25 mouse cellular contexts compared by ENCODE assay signal in genomic region chr7:96270684-96271083, GRCm38 (mm10).
DNase-seq lines count a peak whose midpoint lies in the region; ATAC-seq lines count a peak whose summit lies in the region.
"Had no signal": no experiment of that assay in that cellular context is flagged by ENCODE, and none has a peak within 500 bp of the region (broad histone marks: within the 10 kb centered on the region; RNA-seq: fewer than 3 reads in every experiment).

No protein-coding gene starts in this region.

- no peak overlapping the region for H3K4me3 ChIP-seq in midbrain, embryonic 11.5 days (ENCODE audit: low read depth, low read length)
- H3K4me3 ChIP-seq in midbrain, embryonic 15.5 days = no peak overlapping the region
- no peak overlapping the region for H3K4me3 ChIP-seq in forebrain, embryonic 11.5 days (ENCODE audit: low read depth, low read length)
- no peak overlapping the region for H3K4me3 ChIP-seq in forebrain, embryonic 14.5 days (ENCODE audit: low read depth, low read length)
- H3K4me3 ChIP-seq in intestine, embryonic 16.5 days (ENCODE audit: low read length) = no peak overlapping the region
- H3K4me3 ChIP-seq: erythroblast, embryonic 14.5 days; intestine, embryonic 15.5 days; limb, embryonic 12.5 days; liver, embryonic 15.5 days; neural tube, embryonic 15.5 days had no signal

- no peak overlapping the region for H3K4me2 ChIP-seq in midbrain, embryonic 11.5 days
- no peak overlapping the region for H3K4me2 ChIP-seq in midbrain, embryonic 15.5 days
- H3K4me2 ChIP-seq in forebrain, embryonic 11.5 days (ENCODE audit: low read depth, low read length, severe bottlenecking) = no peak overlapping the region
- no peak overlapping the region for H3K4me2 ChIP-seq in forebrain, embryonic 14.5 days (ENCODE audit: low read length)
- no peak overlapping the region for H3K4me2 ChIP-seq in intestine, embryonic 16.5 days (ENCODE audit: low read depth, low read length)
- H3K4me2 ChIP-seq: intestine, embryonic 15.5 days; limb, embryonic 12.5 days; liver, embryonic 15.5 days; lung, embryonic 14.5 days; neural tube, embryonic 15.5 days had no signal

- 18% methylated on average over 4 of the region's 4 CpGs for WGBS in midbrain, embryonic 11.5 days
- WGBS in midbrain, embryonic 15.5 days = 17% methylated on average over 4 of the region's 4 CpGs
- 14% methylated on average over 4 of the region's 4 CpGs for WGBS in forebrain, embryonic 11.5 days
- 4% methylated on average over 4 of the region's 4 CpGs for WGBS in forebrain, embryonic 14.5 days
- 62% methylated on average over 4 of the region's 4 CpGs for WGBS in intestine, embryonic 16.5 days

- H3K36me3 ChIP-seq in midbrain, embryonic 11.5 days (ENCODE audit: control insufficient read depth, insufficient read depth, low read length) = no peaks in the 10 kb centered on the region
- no peaks in the 10 kb centered on the region for H3K36me3 ChIP-seq in midbrain, embryonic 15.5 days (replicated peaks)
- no peaks in the 10 kb centered on the region for H3K36me3 ChIP-seq in forebrain, embryonic 11.5 days (ENCODE audit: control insufficient read depth, insufficient read depth, low read length)
- H3K36me3 ChIP-seq in forebrain, embryonic 14.5 days (ENCODE audit: control insufficient read depth, insufficient read depth, low read length) = no peaks in the 10 kb centered on the region
- H3K36me3 ChIP-seq in intestine, embryonic 16.5 days (ENCODE audit: control insufficient read depth, insufficient read depth, low read length) = no peaks in the 10 kb centered on the region
- H3K36me3 ChIP-seq: intestine, embryonic 15.5 days; limb, embryonic 12.5 days; liver, embryonic 15.5 days; neural tube, embryonic 15.5 days had no signal

- peak; percentile 72 for ATAC-seq in midbrain, embryonic 11.5 days (ENCODE audit: low FRiP score)
- ATAC-seq in midbrain, embryonic 15.5 days (replicated peaks) = no peak
- peak; percentile 82 for ATAC-seq in forebrain, embryonic 11.5 days (replicated peaks; ENCODE audit: low FRiP score)
- peak; percentile 65 for ATAC-seq in forebrain, embryonic 14.5 days
- ATAC-seq in intestine, embryonic 16.5 days = no peak
- ATAC-seq: activated CD4-positive, CD25-positive, alpha-beta regulatory T cell, adult 4 months; hindbrain, embryonic 16.5 days; intestine, embryonic 15.5 days had no signal

- H3K4me1 ChIP-seq in midbrain, embryonic 11.5 days (ENCODE audit: control insufficient read depth, insufficient read depth, low read length) = 0 out of 2 replicates have a peak, but pooled peaks cover 2% of the 10 kb centered on the region
- H3K4me1 ChIP-seq in midbrain, embryonic 15.5 days = no peaks in the 10 kb centered on the region
- peaks cover 3% of the 10 kb centered on the region for H3K4me1 ChIP-seq in forebrain, embryonic 11.5 days (replicated peaks; ENCODE audit: control insufficient read depth, insufficient read depth, low read length)
- H3K4me1 ChIP-seq in forebrain, embryonic 14.5 days (ENCODE audit: control insufficient read depth, insufficient read depth, low read length) = peaks cover 41% of the 10 kb centered on the region
- H3K4me1 ChIP-seq in intestine, embryonic 16.5 days (ENCODE audit: control insufficient read depth, insufficient read depth, low read length) = peaks cover 5% of the 10 kb centered on the region; the same call in 1 of the 2 replicates
- H3K4me1 ChIP-seq: liver, embryonic 15.5 days had no signal

- no peaks in the 10 kb centered on the region; the same call in 1 of the 2 replicates for H3K27me3 ChIP-seq in midbrain, embryonic 11.5 days (ENCODE audit: control insufficient read depth, insufficient read depth, low read length)
- H3K27me3 ChIP-seq in midbrain, embryonic 15.5 days (replicated peaks) = no peaks in the 10 kb centered on the region
- no peaks in the 10 kb centered on the region for H3K27me3 ChIP-seq in forebrain, embryonic 11.5 days (ENCODE audit: control insufficient read depth, insufficient read depth, low read length)
- no peaks in the 10 kb centered on the region for H3K27me3 ChIP-seq in forebrain, embryonic 14.5 days (replicated peaks; ENCODE audit: control insufficient read depth, insufficient read depth, low read length)
- H3K27me3 ChIP-seq in intestine, embryonic 16.5 days (replicated peaks; ENCODE audit: control insufficient read depth, insufficient read depth, low read length) = no peaks in the 10 kb centered on the region
- H3K27me3 ChIP-seq: intestine, embryonic 15.5 days; limb, embryonic 12.5 days; liver, embryonic 15.5 days; neural tube, embryonic 15.5 days had no signal

- H3K9me3 ChIP-seq in midbrain, embryonic 11.5 days (ENCODE audit: control insufficient read depth, low read length) = no peaks in the 10 kb centered on the region; the same call in 1 of the 2 replicates
- no peaks in the 10 kb centered on the region for H3K9me3 ChIP-seq in midbrain, embryonic 15.5 days
- H3K9me3 ChIP-seq in forebrain, embryonic 11.5 days (ENCODE audit: control insufficient read depth, low read length) = no peaks in the 10 kb centered on the region
- H3K9me3 ChIP-seq in forebrain, embryonic 14.5 days (replicated peaks; ENCODE audit: control insufficient read depth, low read length) = no peaks in the 10 kb centered on the region
- H3K9me3 ChIP-seq in intestine, embryonic 16.5 days (ENCODE audit: control insufficient read depth, low read length) = no peaks in the 10 kb centered on the region
- H3K9me3 ChIP-seq: intestine, embryonic 15.5 days; limb, embryonic 12.5 days; liver, embryonic 15.5 days; neural tube, embryonic 15.5 days had no signal

- peak; percentile 89 for DNase-seq in midbrain, embryonic 11.5 days (ENCODE audit: low spot score, missing footprints)
- DNase-seq in forebrain, embryonic 11.5 days (ENCODE audit: low spot score) = peak; percentile 57
- peak; percentile 82 for DNase-seq in forebrain, embryonic 14.5 days (ENCODE audit: low spot score)
- DNase-seq in retina, embryonic 14.5 days (ENCODE audit: low spot score) = peak; percentile 56
- no peak for DNase-seq in urinary bladder, adult 2 months (ENCODE audit: low spot score)
- no peak for DNase-seq in spleen, adult 12 weeks (ENCODE audit: low spot score)
- DNase-seq: adrenal gland, adult 8-10 months; B cell, adult 2 months; cerebellum, adult 11-12 months; cerebellum, adult 9-11 months; gastrocnemius, postnatal 14 days; heart, postnatal 14 days; kidney, adult 8-10 months; kidney, postnatal 14 days; layer of hippocampus, adult 9-11 months; lung, embryonic 14.5 days had no signal

- no peak overlapping the region for H3K27ac ChIP-seq in midbrain, embryonic 11.5 days (ENCODE audit: low read depth, low read length)
- H3K27ac ChIP-seq in midbrain, embryonic 15.5 days = no peak overlapping the region
- H3K27ac ChIP-seq in forebrain, embryonic 11.5 days (ENCODE audit: low read depth, low read length) = peak overlapping the region; percentile 60; the same call in 1 of the 2 replicates
- peak overlapping the region; percentile 44; the same call in 1 of the 2 replicates for H3K27ac ChIP-seq in forebrain, embryonic 14.5 days (ENCODE audit: low read depth, low read length)
- no peak overlapping the region for H3K27ac ChIP-seq in intestine, embryonic 16.5 days (ENCODE audit: low read length)
- H3K27ac ChIP-seq: intestine, embryonic 15.5 days; limb, embryonic 12.5 days; liver, embryonic 15.5 days; neural tube, embryonic 15.5 days had no signal

- H3K9ac ChIP-seq in midbrain, embryonic 11.5 days (ENCODE audit: low read length) = no peak overlapping the region
- no peak overlapping the region for H3K9ac ChIP-seq in midbrain, embryonic 15.5 days
- H3K9ac ChIP-seq in forebrain, embryonic 11.5 days (ENCODE audit: low read length) = no peak overlapping the region
- H3K9ac ChIP-seq in forebrain, embryonic 14.5 days (ENCODE audit: low read length) = no peak overlapping the region
- H3K9ac ChIP-seq in intestine, embryonic 16.5 days (ENCODE audit: low read depth, low read length) = no peak overlapping the region
- H3K9ac ChIP-seq: intestine, embryonic 15.5 days; limb, embryonic 12.5 days; liver, embryonic 15.5 days; lung, embryonic 14.5 days; neural tube, embryonic 15.5 days had no signal

Comparison
In these comparisons a context has a peak if more than half of its experiments do, and no peak if none do; other contexts are left out.
1. ATAC-seq: peak in midbrain, embryonic 11.5 days (single experiment), forebrain, embryonic 11.5 days (single experiment) and forebrain, embryonic 14.5 days (single experiment); none in midbrain, embryonic 15.5 days (single experiment) and intestine, embryonic 16.5 days (single experiment).
2. DNase-seq: peak in midbrain, embryonic 11.5 days (single experiment), forebrain, embryonic 11.5 days (single experiment), forebrain, embryonic 14.5 days (single experiment) and retina, embryonic 14.5 days (single experiment); none in urinary bladder, adult 2 months (single experiment) and spleen, adult 12 weeks (single experiment).
3. H3K27ac ChIP-seq: peak in forebrain, embryonic 11.5 days (single experiment) and forebrain, embryonic 14.5 days (single experiment); none in midbrain, embryonic 11.5 days (single experiment), midbrain, embryonic 15.5 days (single experiment) and intestine, embryonic 16.5 days (single experiment).